Mouse (Mus musculus) MEL (cell line): Measurements from ENCODE around the gene 4933417A18Rik. TPM values are rescaled to one million over a fixed set of nuclear protein-coding genes. Genes with fewer than 3 reads are reported as not detected.

ENCODE experiments used
- DNase-seq: peaks from one replicate; pipeline ENCODE4 v3.0.0; 2011; ENCODE audit warnings: low read depth, low spot score
- H3K27ac ChIP-seq: 2 replicates; pipeline ENCODE4 v1.5.1; 2012; ENCODE audit warnings: low read depth, mild to moderate bottlenecking, control low read depth, low read length, moderate library complexity; ENCODE audit not compliant: control insufficient read depth
- H3K27me3 ChIP-seq, 2 experiments: fragments of 150-350 bp in 1 of 2; sonication (generic) in 1 of 2; 2 replicates each; pipeline ENCODE4 v1.6.1; 2012; ENCODE audit warnings: low read length in 2 of 2, mild to moderate bottlenecking in 2 of 2, improper control_type of control experiment in 1 of 2, moderate library complexity in 1 of 2; ENCODE audit not compliant: insufficient read depth in 2 of 2, control insufficient read depth in 1 of 2
- H3K36me3 ChIP-seq, 2 experiments: 2 replicates each; pipeline ENCODE4 v1.6.1; 2012 to 2014; ENCODE audit warnings: low read length in 2 of 2, improper control_type of control experiment in 1 of 2, inconsistent platforms in 1 of 2, mild to moderate bottlenecking in 1 of 2; ENCODE audit not compliant: insufficient read depth in 2 of 2, control insufficient read depth in 1 of 2
- H3K4me1 ChIP-seq, 2 experiments: fragments of 150-350 bp in 1 of 2; sonication (generic) in 1 of 2; 2 replicates each; pipeline ENCODE4 v1.6.1; 2012; ENCODE audit warnings: low read length in 2 of 2, improper control_type of control experiment in 1 of 2, mild to moderate bottlenecking in 1 of 2; ENCODE audit not compliant: insufficient read depth in 2 of 2, control insufficient read depth in 1 of 2
- H3K4me3 ChIP-seq, 2 experiments: fragments of 150-350 bp in 1 of 2; sonication (generic) in 1 of 2; 2 replicates each; pipeline ENCODE4 v1.5.1; 2012; ENCODE audit warnings: low read depth in 2 of 2, low read length in 2 of 2, mild to moderate bottlenecking in 2 of 2, moderate library complexity in 2 of 2, control low read depth in 1 of 2, improper control_type of control experiment in 1 of 2; ENCODE audit not compliant: control insufficient read depth in 1 of 2, insufficient read depth in 1 of 2
- H3K79me2 ChIP-seq: 2 replicates; pipeline ENCODE4 v1.6.1; 2012; ENCODE audit warnings: mild to moderate bottlenecking, low read length, moderate library complexity; ENCODE audit not compliant: control insufficient read depth, poor library complexity, insufficient read depth
- H3K9ac ChIP-seq: 2 replicates; pipeline ENCODE4 v1.6.1; 2012; ENCODE audit warnings: low read depth, mild to moderate bottlenecking, control low read depth, low read length, moderate library complexity; ENCODE audit not compliant: control insufficient read depth, poor library complexity, severe bottlenecking
- H3K9me3 ChIP-seq: fragments of 150-350 bp; sonication (generic); replicated peaks from 2 replicates; pipeline ENCODE4 v1.6.1; 2012; ENCODE audit warnings: mild to moderate bottlenecking, low read length, improper control_type of control experiment, moderate library complexity; ENCODE audit not compliant: insufficient read depth
- BHLHE40 ChIP-seq: IDR thresholded peaks from 2 replicates; pipeline ENCODE4 v1.6.1; 2012; ENCODE audit warnings: low read depth, mild to moderate bottlenecking, inconsistent platforms, low read length, improper control_type of control experiment, borderline replicate concordance
- CHD1 ChIP-seq: IDR thresholded peaks from 2 replicates; pipeline ENCODE4 v1.6.1; 2012; ENCODE audit warnings: low read depth, mild to moderate bottlenecking, inconsistent platforms, low read length, improper control_type of control experiment
- CHD2 ChIP-seq: IDR thresholded peaks from 2 replicates; pipeline ENCODE4 v1.6.1; 2011; ENCODE audit warnings: low read length, improper control_type of control experiment
- E2F4 ChIP-seq: IDR thresholded peaks from 2 replicates; pipeline ENCODE4 v1.6.1; 2011; ENCODE audit warnings: low read depth, low read length, improper control_type of control experiment, borderline replicate concordance
- ELF1 ChIP-seq: IDR thresholded peaks from 2 replicates; pipeline ENCODE4 v1.6.1; 2014; ENCODE audit warnings: low read depth, mild to moderate bottlenecking, inconsistent platforms, low read length, improper control_type of control experiment, moderate library complexity
- ETS1 ChIP-seq: IDR thresholded peaks from 2 replicates; pipeline ENCODE4 v1.6.1; 2012; ENCODE audit warnings: low read depth, mild to moderate bottlenecking, inconsistent platforms, low read length, improper control_type of control experiment, moderate library complexity
- GABPA ChIP-seq: IDR thresholded peaks from 2 replicates; pipeline ENCODE4 v1.6.1; 2012; ENCODE audit warnings: low read depth, mild to moderate bottlenecking, inconsistent platforms, low read length, improper control_type of control experiment, moderate library complexity
- GATA1 ChIP-seq: IDR thresholded peaks from 2 replicates; pipeline ENCODE4 v1.6.1; 2011; ENCODE audit warnings: low read depth, low read length, improper control_type of control experiment
- JUND ChIP-seq: IDR thresholded peaks from 2 replicates; pipeline ENCODE4 v1.6.1; 2011; ENCODE audit warnings: low read depth, mild to moderate bottlenecking, improper control_type of control experiment, low read length
- MEF2A ChIP-seq: IDR thresholded peaks from 2 replicates; pipeline ENCODE4 v1.6.1; 2014; ENCODE audit warnings: low read depth, mild to moderate bottlenecking, inconsistent platforms, low read length, improper control_type of control experiment; ENCODE audit not compliant: poor library complexity, insufficient replicate concordance, severe bottlenecking; ENCODE audit errors: extremely low read depth
- MXI1 ChIP-seq: IDR thresholded peaks from 2 replicates; pipeline ENCODE4 v1.6.1; 2011; ENCODE audit warnings: mild to moderate bottlenecking, low read depth, low read length, improper control_type of control experiment
- MYC ChIP-seq: IDR thresholded peaks from 2 replicates; pipeline ENCODE4 v1.6.1; 2011; ENCODE audit warnings: low read depth, mild to moderate bottlenecking, low read length, improper control_type of control experiment, moderate library complexity
- POLR2AphosphoS2 ChIP-seq: IDR thresholded peaks from 2 replicates; pipeline ENCODE4 v1.6.1; 2011; ENCODE audit warnings: low read length, improper control_type of control experiment
- RAD21 ChIP-seq: IDR thresholded peaks from 2 replicates; pipeline ENCODE4 v1.6.1; 2011; ENCODE audit warnings: mild to moderate bottlenecking, low read depth, low read length, improper control_type of control experiment
- SIN3A ChIP-seq: IDR thresholded peaks from 2 replicates; pipeline ENCODE4 v1.6.1; 2012; ENCODE audit warnings: low read length, improper control_type of control experiment, inconsistent platforms
- USF1 ChIP-seq: IDR thresholded peaks from 2 replicates; pipeline ENCODE4 v1.6.1; 2014; ENCODE audit warnings: low read depth, mild to moderate bottlenecking, inconsistent platforms, low read length, improper control_type of control experiment, moderate library complexity
- USF2 ChIP-seq, 2 experiments: IDR thresholded peaks; 2 replicates each; pipeline ENCODE4 v1.6.1; 2011 to 2012; ENCODE audit warnings: improper control_type of control experiment in 2 of 2, low read length in 2 of 2, borderline replicate concordance in 1 of 2, inconsistent platforms in 1 of 2, low read depth in 1 of 2, mild to moderate bottlenecking in 1 of 2; ENCODE audit not compliant: insufficient read depth in 1 of 2
- ZMIZ1 ChIP-seq: IDR thresholded peaks from 2 replicates; pipeline ENCODE4 v1.6.1; 2012; ENCODE audit warnings: low read depth, mild to moderate bottlenecking, inconsistent platforms, low read length, improper control_type of control experiment, moderate library complexity
- polyA plus RNA-seq, 2 experiments: library from polyadenylated mRNA; stranded (reverse) in 1 of 2; unstranded in 1 of 2; fragments of >175 nt in 1 of 2; fragments of >200 nt in 1 of 2; gene quantifications; 2 replicates each; pipeline versions ENCODE4 v1.2.1 to v1.2.4; 2012; ENCODE audit warnings: low replicate concordance in 2 of 2, low read depth in 1 of 2; ENCODE audit not compliant: insufficient read length in 2 of 2, insufficient read depth in 1 of 2, missing spikeins in 1 of 2
- total RNA-seq: library from RNA; depleted of rRNA; stranded (reverse); fragments of 300-350 nt; gene quantifications from 2 replicates; pipeline ENCODE4 v1.2.3, GENCODE M21; 2012

The 4933417A18Rik gene
- total and polyA plus RNA-seq, 3 experiments, result not detected

GRCm38 (mm10) chr13:34991581-34992273 lies 67.5 kb downstream of the 4933417A18Rik start (continued):
- TF ChIP-seq JUND, result no peak

- Histone ChIP-seq H3K36me3 (peaks cover 0 to 35% of the 10 kb centered on the region in 2 experiments; a peak in 2 of 4 replicates), H3K27me3 (no peaks in the 10 kb centered on the region), H3K9ac (peak overlapping the region; percentile 91), H3K4me1 (peaks cover 17 to 20% of the 10 kb centered on the region in 2 experiments), H3K9me3 (no peaks in the 10 kb centered on the region), H3K79me2 (peaks cover 4% of the 10 kb centered on the region), H3K4me3 (peak overlapping the region; percentile 68 to 92), H3K27ac (peak overlapping the region; percentile 71)
- TF ChIP-seq GATA1, result no peak
- no peak for TF ChIP-seq ELF1
- 0 out of 2 replicates have a peak, but pooled peaks have one; percentile 6 for TF ChIP-seq ETS1
- TF ChIP-seq USF1, result no peak
- DNase-seq, result peak; percentile 47
Measured at GRCm38 (mm10) chr13:34993085-34993484, 68.9 kb downstream of the 4933417A18Rik start.

- Histone ChIP-seq H3K9me3 (no peaks in the 10 kb centered on the region), H3K36me3 (peaks cover 0 to 35% of the 10 kb centered on the region in 2 experiments; a peak in 2 of 4 replicates), H3K27ac (peak overlapping the region; percentile 71), H3K79me2 (peaks cover 4% of the 10 kb centered on the region), H3K27me3 (no peaks in the 10 kb centered on the region), H3K4me3 (peak overlapping the region; percentile 68 to 92), H3K9ac (peak overlapping the region; percentile 91), H3K4me1 (peaks cover 17 to 20% of the 10 kb centered on the region in 2 experiments)
- TF ChIP-seq SIN3A, result peak; percentile 59; the same call in 1 of the 2 replicates
- no peak for TF ChIP-seq ETS1
- no peak for TF ChIP-seq ELF1
- no peak for TF ChIP-seq JUND
- no peak for DNase-seq
Measured at GRCm38 (mm10) chr13:34993595-34993982, 69.4 kb downstream of the 4933417A18Rik start.

GRCm38 (mm10) chr13:34993983-34994811 lies 70.0 kb downstream of the 4933417A18Rik start:
- peak; percentile 99 for DNase-seq
- no peaks in the 10 kb centered on the region for H3K9me3 ChIP-seq
- peaks cover 17 to 20% of the 10 kb centered on the region in 2 experiments for H3K4me1 ChIP-seq
- TF ChIP-seq ETS1 (0 out of 2 replicates have a peak, but pooled peaks have one; percentile 7), BHLHE40 (0 out of 2 replicates have a peak, but pooled peaks have one; percentile 9), CHD1 (0 out of 2 replicates have a peak, but pooled peaks have one; percentile 0), MYC (no peak), E2F4 (no peak), GABPA (no peak), RAD21 (no peak), POLR2AphosphoS2 (0 out of 2 replicates have a peak, but pooled peaks have one; percentile 33), CHD2 (peak; percentile 55; the same call in 1 of the 2 replicates), ZMIZ1 (no peak), MXI1 (peak; percentile 3; the same call in 1 of the 2 replicates), MEF2A (no peak), GATA1 (no peak), USF2 (IDR thresholded peaks at IDR 0.05; ENCODE audit: borderline replicate concordance in 1 of 2, insufficient read depth in 1 of 2, low read depth in 1 of 2, low read length in 2 of 2) (no peak)

More at GRCm38 (mm10) chr13:34993983-34994811, 70.0 kb downstream of the 4933417A18Rik start:
- peak overlapping the region; percentile 68 to 92 for H3K4me3 ChIP-seq
- H3K79me2 ChIP-seq, result peaks cover 4% of the 10 kb centered on the region
- peak overlapping the region; percentile 71 for H3K27ac ChIP-seq
- peak overlapping the region; percentile 91 for H3K9ac ChIP-seq
- H3K36me3 ChIP-seq, result peaks cover 0 to 35% of the 10 kb centered on the region in 2 experiments; a peak in 2 of 4 replicates
- H3K27me3 ChIP-seq, result no peaks in the 10 kb centered on the region
